Mouse (Mus musculus): ENCODE measurements at regions not wholly inside any gene's neighbourhood (a gene's known extent, or its start where the extent isn't known, plus 50 kb on each side); places are given as distances from the start of the nearest gene placed in this dataset.
A peak's percentile ranks its signal among the peaks of the same experiment; 100 is the strongest.

GRCm38 (mm10) chr19:21527391-21527790, 54.1 kb upstream of the Gda start:
- no peak for DNase-seq (ENCODE audit: low spot score in 2 of 2)

GRCm38 (mm10) chr19:21525808-21526207, 52.6 kb upstream of the Gda start:
- peak in 1 of 2 experiments; percentile 17 for DNase-seq (ENCODE audit: low spot score in 2 of 2)
